Mouse (Mus musculus): ENCODE results near the gene B230118H07Rik. TPM values are rescaled to one million over a fixed set of nuclear protein-coding genes. Genes with fewer than 3 reads are reported as not detected.

B230118H07Rik gene
- 55.8 and 65.6 TPM in 2 replicates for polyA plus RNA-seq (2014; fragmentation: Nextera tagmentation; extraction: Ambion mirVana)

- ATAC-seq (ENCODE audit: low read depth), result peak; percentile 71
- H3K4me3 ChIP-seq (ENCODE audit: low read depth, low read length), result no peak within 1 kb of the TSS
Measured at GRCm38 (mm10) chr2:101649114-101649671, at the start of gene B230118H07Rik, which contains the start of gene Rag1. B230118H07Rik (minus strand) TSS chr2:101649532. Rag1 (minus strand) TSS chr2:101649501.

DNA sequence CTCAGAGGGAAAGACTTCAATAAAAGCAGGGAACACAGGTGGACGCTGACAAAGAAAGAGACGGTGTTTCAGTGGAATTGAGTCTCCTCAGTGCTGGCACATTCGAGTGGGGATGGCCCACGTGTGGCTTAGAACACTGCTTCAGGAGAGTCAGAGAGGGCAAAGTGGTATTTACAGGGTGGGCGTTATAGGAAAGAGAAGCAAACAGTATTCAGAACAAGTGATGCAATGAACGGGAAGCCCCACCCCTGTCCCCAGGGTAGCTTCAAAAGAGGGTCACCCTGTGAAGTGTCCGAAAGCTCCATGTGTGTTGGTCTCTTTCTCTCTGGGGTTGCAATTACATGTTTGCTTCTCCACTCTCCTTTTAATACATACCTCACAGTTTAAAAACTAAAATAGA, 46.3 kb upstream of the B230118H07Rik start:
- H3K9ac ChIP-seq (ENCODE audit: low read depth, low read length), result no peak overlapping the region
- DNase-seq (ENCODE audit: low spot score), result no peak
- H3K4me1 ChIP-seq (ENCODE audit: control insufficient read depth, insufficient read depth, low read length), result no peaks in the 10 kb centered on the region
- no peak overlapping the region for H3K4me3 ChIP-seq (ENCODE audit: low read depth, low read length)
- 83% methylated on average over 7 of the region's 7 CpGs for WGBS
- H3K36me3 ChIP-seq (ENCODE audit: control insufficient read depth, insufficient read depth, low read length), result peaks cover 75% of the 10 kb centered on the region
- H3K27me3 ChIP-seq (replicated peaks; ENCODE audit: control insufficient read depth, insufficient read depth, low read length), result no peaks in the 10 kb centered on the region
- no peak overlapping the region for H3K4me2 ChIP-seq (ENCODE audit: low read depth, low read length)
- H3K27ac ChIP-seq (replicated peaks; ENCODE audit: low read depth, low read length), result no peak overlapping the region
- ATAC-seq (ENCODE audit: low read depth), result no peak
- no peaks in the 10 kb centered on the region for H3K9me3 ChIP-seq (ENCODE audit: control insufficient read depth, low read length)

More at GRCm38 (mm10) chr2:101649114-101649671, at the start of gene B230118H07Rik, which contains the start of gene Rag1:
- peak within 1 kb of the TSS; percentile 25 for H3K4me2 ChIP-seq (ENCODE audit: low read depth, low read length)
- H3K27ac ChIP-seq (replicated peaks; ENCODE audit: low read depth, low read length), result peak within 1 kb of the TSS; percentile 77
- H3K9ac ChIP-seq (ENCODE audit: low read depth, low read length), result 0 out of 2 replicates have a peak within 1 kb of the TSS, but pooled peaks have one; percentile 19
- H3K4me1 ChIP-seq (ENCODE audit: control insufficient read depth, insufficient read depth, low read length), result peaks cover 9% of the 10 kb centered on the region; the same call in 1 of the 2 replicates
- H3K27me3 ChIP-seq (replicated peaks; ENCODE audit: control insufficient read depth, insufficient read depth, low read length), result no peaks in the 10 kb centered on the region
- no peaks in the 10 kb centered on the region for H3K36me3 ChIP-seq (ENCODE audit: control insufficient read depth, insufficient read depth, low read length)
- H3K9me3 ChIP-seq (ENCODE audit: control insufficient read depth, low read length), result no peaks in the 10 kb centered on the region
- WGBS, result 22% methylated on average over 8 of the region's 8 CpGs
- DNase-seq (ENCODE audit: low spot score), result peak; percentile 71

GRCm38 (mm10) chr2:101693577-101694215, 44.4 kb upstream of the B230118H07Rik start:
- no peak overlapping the region for H3K4me3 ChIP-seq (ENCODE audit: low read depth, low read length)
- H3K36me3 ChIP-seq (ENCODE audit: control insufficient read depth, insufficient read depth, low read length), result peaks cover 78% of the 10 kb centered on the region
- no peak overlapping the region for H3K27ac ChIP-seq (replicated peaks; ENCODE audit: low read depth, low read length)
- DNase-seq (ENCODE audit: low spot score) (peak; percentile 20), ATAC-seq (ENCODE audit: low read depth) (no peak)
- H3K27me3 ChIP-seq (replicated peaks; ENCODE audit: control insufficient read depth, insufficient read depth, low read length), result no peaks in the 10 kb centered on the region
- H3K9ac ChIP-seq (ENCODE audit: low read depth, low read length), result no peak overlapping the region
- H3K4me2 ChIP-seq (ENCODE audit: low read depth, low read length), result no peak overlapping the region
- H3K9me3 ChIP-seq (ENCODE audit: control insufficient read depth, low read length), result no peaks in the 10 kb centered on the region
- H3K4me1 ChIP-seq (ENCODE audit: control insufficient read depth, insufficient read depth, low read length), result no peaks in the 10 kb centered on the region
- WGBS, result 56% methylated on average over 5 of the region's 5 CpGs

GRCm38 (mm10) chr2:101693043-101693442, 43.7 kb upstream of the B230118H07Rik start:
- H3K36me3 ChIP-seq (ENCODE audit: control insufficient read depth, insufficient read depth, low read length), result peaks cover 77% of the 10 kb centered on the region
- ATAC-seq (ENCODE audit: low read depth) (no peak), DNase-seq (ENCODE audit: low spot score) (no peak)
- no peak overlapping the region for H3K4me3 ChIP-seq (ENCODE audit: low read depth, low read length)
- no peak overlapping the region for H3K27ac ChIP-seq (replicated peaks; ENCODE audit: low read depth, low read length)
- H3K4me1 ChIP-seq (ENCODE audit: control insufficient read depth, insufficient read depth, low read length), result no peaks in the 10 kb centered on the region
- no peak overlapping the region for H3K9ac ChIP-seq (ENCODE audit: low read depth, low read length)
- H3K9me3 ChIP-seq (ENCODE audit: control insufficient read depth, low read length), result no peaks in the 10 kb centered on the region
- no peak overlapping the region for H3K4me2 ChIP-seq (ENCODE audit: low read depth, low read length)
- WGBS, result 72% methylated on average over 4 of the region's 4 CpGs
- no peaks in the 10 kb centered on the region for H3K27me3 ChIP-seq (replicated peaks; ENCODE audit: control insufficient read depth, insufficient read depth, low read length)

GRCm38 (mm10) chr2:101690252-101690827, 41.0 kb upstream of the B230118H07Rik start:
- 91% methylated on average over 9 of the region's 9 CpGs for WGBS
- Histone ChIP-seq H3K4me2 (ENCODE audit: low read depth, low read length) (no peak overlapping the region), H3K27ac (replicated peaks; ENCODE audit: low read depth, low read length) (no peak overlapping the region), H3K4me1 (ENCODE audit: control insufficient read depth, insufficient read depth, low read length) (no peaks in the 10 kb centered on the region), H3K36me3 (ENCODE audit: control insufficient read depth, insufficient read depth, low read length) (peaks cover 74% of the 10 kb centered on the region), H3K9ac (ENCODE audit: low read depth, low read length) (no peak overlapping the region), H3K27me3 (replicated peaks; ENCODE audit: control insufficient read depth, insufficient read depth, low read length) (no peaks in the 10 kb centered on the region), H3K9me3 (ENCODE audit: control insufficient read depth, low read length) (no peaks in the 10 kb centered on the region), H3K4me3 (ENCODE audit: low read depth, low read length) (no peak overlapping the region)
- DNase-seq (ENCODE audit: low spot score), result peak; percentile 14
- ATAC-seq (ENCODE audit: low read depth), result no peak

- Histone ChIP-seq H3K27me3 (replicated peaks; ENCODE audit: control insufficient read depth, insufficient read depth, low read length) (no peaks in the 10 kb centered on the region), H3K4me3 (ENCODE audit: low read depth, low read length) (no peak overlapping the region), H3K4me1 (ENCODE audit: control insufficient read depth, insufficient read depth, low read length) (no peaks in the 10 kb centered on the region), H3K27ac (replicated peaks; ENCODE audit: low read depth, low read length) (no peak overlapping the region), H3K9ac (ENCODE audit: low read depth, low read length) (no peak overlapping the region), H3K36me3 (ENCODE audit: control insufficient read depth, insufficient read depth, low read length) (peaks cover 72% of the 10 kb centered on the region), H3K4me2 (ENCODE audit: low read depth, low read length) (no peak overlapping the region), H3K9me3 (ENCODE audit: control insufficient read depth, low read length) (no peaks in the 10 kb centered on the region)
- ATAC-seq (ENCODE audit: low read depth) (no peak), DNase-seq (ENCODE audit: low spot score) (no peak)
- WGBS, result 86% methylated on average over 5 of the region's 5 CpGs
Measured at GRCm38 (mm10) chr2:101688011-101688410, 38.7 kb upstream of the B230118H07Rik start.

DNA sequence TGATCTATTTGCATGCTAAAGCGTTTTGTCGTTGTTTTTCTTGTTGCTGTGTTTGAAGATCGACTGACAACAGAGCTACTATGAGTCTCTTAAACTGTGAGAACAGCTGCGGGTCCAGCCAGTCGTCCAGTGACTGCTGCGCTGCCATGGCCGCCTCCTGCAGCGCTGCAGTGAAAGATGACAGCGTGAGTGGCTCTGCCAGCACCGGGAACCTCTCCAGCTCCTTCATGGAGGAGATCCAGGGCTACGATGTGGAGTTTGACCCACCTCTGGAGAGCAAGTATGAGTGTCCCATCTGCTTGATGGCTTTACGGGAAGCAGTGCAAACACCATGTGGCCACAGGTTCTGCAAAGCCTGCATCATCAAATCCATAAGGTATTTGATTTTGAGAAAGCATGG, 35.1 kb upstream of the B230118H07Rik start:
- Histone ChIP-seq H3K9me3 (ENCODE audit: control insufficient read depth, low read length) (no peaks in the 10 kb centered on the region), H3K4me2 (ENCODE audit: low read depth, low read length) (no peak overlapping the region), H3K36me3 (ENCODE audit: control insufficient read depth, insufficient read depth, low read length) (peaks cover 41% of the 10 kb centered on the region), H3K9ac (ENCODE audit: low read depth, low read length) (no peak overlapping the region), H3K4me3 (ENCODE audit: low read depth, low read length) (no peak overlapping the region), H3K27me3 (replicated peaks; ENCODE audit: control insufficient read depth, insufficient read depth, low read length) (no peaks in the 10 kb centered on the region), H3K4me1 (ENCODE audit: control insufficient read depth, insufficient read depth, low read length) (peaks cover 2% of the 10 kb centered on the region; the same call in 1 of the 2 replicates), H3K27ac (replicated peaks; ENCODE audit: low read depth, low read length) (no peak overlapping the region)
- ATAC-seq (ENCODE audit: low read depth), result no peak
- DNase-seq (ENCODE audit: low spot score), result no peak
- 92% methylated on average over 12 of the region's 12 CpGs for whole genome bisulfite sequencing

GRCm38 (mm10) chr2:101679164-101679784, 29.9 kb upstream of the B230118H07Rik start:
- Histone ChIP-seq H3K27ac (replicated peaks; ENCODE audit: low read depth, low read length) (0 out of 2 replicates have a peak overlapping the region, but pooled peaks have one; percentile 15), H3K36me3 (ENCODE audit: control insufficient read depth, insufficient read depth, low read length) (peaks cover under 1% of the 10 kb centered on the region; the same call in 1 of the 2 replicates), H3K9ac (ENCODE audit: low read depth, low read length) (peak overlapping the region; percentile 96), H3K4me3 (ENCODE audit: low read depth, low read length) (peak overlapping the region; percentile 91), H3K9me3 (ENCODE audit: control insufficient read depth, low read length) (no peaks in the 10 kb centered on the region), H3K4me1 (ENCODE audit: control insufficient read depth, insufficient read depth, low read length) (peaks cover 5% of the 10 kb centered on the region; the same call in 1 of the 2 replicates), H3K4me2 (ENCODE audit: low read depth, low read length) (peak overlapping the region; percentile 73), H3K27me3 (replicated peaks; ENCODE audit: control insufficient read depth, insufficient read depth, low read length) (no peaks in the 10 kb centered on the region)
- peak; percentile 27 for DNase-seq (ENCODE audit: low spot score)
- ATAC-seq (ENCODE audit: low read depth), result no peak
- WGBS, result 2% methylated on average over 15 of the region's 15 CpGs

All from embryonic facial prominence, embryonic 14.5 days (tissue).